Mouse (Mus musculus): ENCODE results near the gene Hamp2. TPM values are rescaled to one million over a fixed set of nuclear protein-coding genes. Genes with fewer than 3 reads are reported as not detected.

Hamp2 gene
- polyA plus RNA-seq, 1 experiment = not detected

- Histone ChIP-seq H3K36me3 (ENCODE audit: control insufficient read depth, insufficient read depth) (no peaks in the 10 kb centered on the region), H3K4me2 (ENCODE audit: low read depth) (no peak overlapping the region), H3K4me3 (no peak overlapping the region), H3ac (ENCODE audit: control insufficient read depth, insufficient read length) (no peak overlapping the region), H3K79me2 (ENCODE audit: control insufficient read depth, insufficient read depth) (no peaks in the 10 kb centered on the region), H3K27me3 (ENCODE audit: control insufficient read depth, insufficient read depth, insufficient read length) (peaks cover 16% of the 10 kb centered on the region)
- TF ChIP-seq TCF12 (IDR thresholded peaks at IDR 0.05; ENCODE audit: insufficient read depth, poor library complexity, severe bottlenecking) (no peak), E2F4 (IDR thresholded peaks at IDR 0.05; ENCODE audit: insufficient read depth) (no peak), USF1 (IDR thresholded peaks at IDR 0.05; ENCODE audit: low read depth) (no peak), MAX (IDR thresholded peaks at IDR 0.05; ENCODE audit: low read depth) (no peak), TCF3 (IDR thresholded peaks at IDR 0.05; ENCODE audit: insufficient read length, low read depth) (no peak), POLR2AphosphoS2 (IDR thresholded peaks at IDR 0.05; ENCODE audit: insufficient read length, low read depth) (no peak), MYOG (IDR thresholded peaks at IDR 0.05; ENCODE audit: control insufficient read depth in 1 of 3, insufficient read depth in 1 of 3, insufficient read length in 2 of 3, low read depth in 2 of 3) (no peak), REST (IDR thresholded peaks at IDR 0.05; ENCODE audit: insufficient read depth, insufficient read length) (no peak), POLR2A (IDR thresholded peaks at IDR 0.05; ENCODE audit: insufficient read length, low read depth) (no peak), SRF (IDR thresholded peaks at IDR 0.05; ENCODE audit: control insufficient read depth, insufficient read length, low read depth) (no peak), CEBPB (IDR thresholded peaks at IDR 0.05; ENCODE audit: insufficient read depth, poor library complexity, severe bottlenecking) (no peak), MYOD1 (IDR thresholded peaks at IDR 0.05; ENCODE audit: control insufficient read depth in 1 of 3, insufficient read length in 2 of 3, low read depth in 2 of 3) (no peak)
These were observed 16.0 kb downstream of the Hamp2 start for GRCm38 (mm10) chr7:30908277-30908991.

GRCm38 (mm10) chr7:30904042-30904441 is 20.4 kb downstream of the Hamp2 start:
- no peak for TF ChIP-seq USF1 (IDR thresholded peaks at IDR 0.05; ENCODE audit: low read depth)
- no peak for TF ChIP-seq POLR2A (IDR thresholded peaks at IDR 0.05; ENCODE audit: insufficient read length, low read depth)
- TF ChIP-seq POLR2AphosphoS2 (IDR thresholded peaks at IDR 0.05; ENCODE audit: insufficient read length, low read depth) = no peak
- no peak for TF ChIP-seq TCF12 (IDR thresholded peaks at IDR 0.05; ENCODE audit: insufficient read depth, poor library complexity, severe bottlenecking)
- no peak for TF ChIP-seq E2F4 (IDR thresholded peaks at IDR 0.05; ENCODE audit: insufficient read depth)
- no peak for TF ChIP-seq SRF (IDR thresholded peaks at IDR 0.05; ENCODE audit: control insufficient read depth, insufficient read length, low read depth)
- no peak for TF ChIP-seq TCF3 (IDR thresholded peaks at IDR 0.05; ENCODE audit: insufficient read length, low read depth)
- TF ChIP-seq CEBPB (IDR thresholded peaks at IDR 0.05; ENCODE audit: insufficient read depth, poor library complexity, severe bottlenecking) = no peak
- no peak for TF ChIP-seq MYOD1 (IDR thresholded peaks at IDR 0.05; ENCODE audit: control insufficient read depth in 1 of 3, insufficient read length in 2 of 3, low read depth in 2 of 3)
- no peak for TF ChIP-seq MYOG (IDR thresholded peaks at IDR 0.05; ENCODE audit: control insufficient read depth in 1 of 3, insufficient read depth in 1 of 3, insufficient read length in 2 of 3, low read depth in 2 of 3)
- no peak for TF ChIP-seq REST (IDR thresholded peaks at IDR 0.05; ENCODE audit: insufficient read depth, insufficient read length)
- TF ChIP-seq MAX (IDR thresholded peaks at IDR 0.05; ENCODE audit: low read depth) = no peak

GRCm38 (mm10) chr7:30895217-30895616 is 29.3 kb downstream of the Hamp2 start:
- TF ChIP-seq SRF (IDR thresholded peaks at IDR 0.05; ENCODE audit: control insufficient read depth, insufficient read length, low read depth) (no peak), USF1 (IDR thresholded peaks at IDR 0.05; ENCODE audit: low read depth) (no peak), CEBPB (IDR thresholded peaks at IDR 0.05; ENCODE audit: insufficient read depth, poor library complexity, severe bottlenecking) (no peak)
- H3K4me2 ChIP-seq (ENCODE audit: low read depth) = no peak overlapping the region
- H3ac ChIP-seq (ENCODE audit: control insufficient read depth, insufficient read length) = no peak overlapping the region
- no peaks in the 10 kb centered on the region for H3K79me2 ChIP-seq (ENCODE audit: control insufficient read depth, insufficient read depth)
- H3K4me3 ChIP-seq = no peak overlapping the region
- H3K27me3 ChIP-seq (ENCODE audit: control insufficient read depth, insufficient read depth, insufficient read length) = no peaks in the 10 kb centered on the region
- H3K36me3 ChIP-seq (ENCODE audit: control insufficient read depth, insufficient read depth) = no peaks in the 10 kb centered on the region

More at GRCm38 (mm10) chr7:30904042-30904441, 20.4 kb downstream of the Hamp2 start:
- no peaks in the 10 kb centered on the region for H3K79me2 ChIP-seq (ENCODE audit: control insufficient read depth, insufficient read depth)
- H3K4me2 ChIP-seq (ENCODE audit: low read depth) = no peak overlapping the region
- H3K27me3 ChIP-seq (ENCODE audit: control insufficient read depth, insufficient read depth, insufficient read length) = peaks cover 19% of the 10 kb centered on the region
- no peak overlapping the region for H3K4me3 ChIP-seq
- H3ac ChIP-seq (ENCODE audit: control insufficient read depth, insufficient read length) = no peak overlapping the region
- H3K36me3 ChIP-seq (ENCODE audit: control insufficient read depth, insufficient read depth) = no peaks in the 10 kb centered on the region

- Histone ChIP-seq H3ac (ENCODE audit: control insufficient read depth, insufficient read length) (no peak overlapping the region), H3K4me2 (ENCODE audit: low read depth) (no peak overlapping the region), H3K27me3 (ENCODE audit: control insufficient read depth, insufficient read depth, insufficient read length) (peaks cover 3% of the 10 kb centered on the region), H3K36me3 (ENCODE audit: control insufficient read depth, insufficient read depth) (no peaks in the 10 kb centered on the region), H3K79me2 (ENCODE audit: control insufficient read depth, insufficient read depth) (no peaks in the 10 kb centered on the region), H3K4me3 (no peak overlapping the region)
- TF ChIP-seq SRF (IDR thresholded peaks at IDR 0.05; ENCODE audit: control insufficient read depth, insufficient read length, low read depth) (no peak), REST (IDR thresholded peaks at IDR 0.05; ENCODE audit: insufficient read depth, insufficient read length) (no peak), MAX (IDR thresholded peaks at IDR 0.05; ENCODE audit: low read depth) (no peak), USF1 (IDR thresholded peaks at IDR 0.05; ENCODE audit: low read depth) (no peak), POLR2A (IDR thresholded peaks at IDR 0.05; ENCODE audit: insufficient read length, low read depth) (no peak), CEBPB (IDR thresholded peaks at IDR 0.05; ENCODE audit: insufficient read depth, poor library complexity, severe bottlenecking) (no peak), POLR2AphosphoS2 (IDR thresholded peaks at IDR 0.05; ENCODE audit: insufficient read length, low read depth) (no peak), MYOD1 (IDR thresholded peaks at IDR 0.05; ENCODE audit: control insufficient read depth in 1 of 3, insufficient read length in 2 of 3, low read depth in 2 of 3) (no peak), E2F4 (IDR thresholded peaks at IDR 0.05; ENCODE audit: insufficient read depth) (no peak), TCF12 (IDR thresholded peaks at IDR 0.05; ENCODE audit: insufficient read depth, poor library complexity, severe bottlenecking) (no peak), TCF3 (IDR thresholded peaks at IDR 0.05; ENCODE audit: insufficient read length, low read depth) (no peak), MYOG (IDR thresholded peaks at IDR 0.05; ENCODE audit: control insufficient read depth in 1 of 3, insufficient read depth in 1 of 3, insufficient read length in 2 of 3, low read depth in 2 of 3) (no peak)
These were observed 32.0 kb downstream of the Hamp2 start for GRCm38 (mm10) chr7:30892515-30892914.

All from myocyte (in vitro differentiated cells).